Mouse (Mus musculus): ENCODE measurements at regions not wholly inside any gene's neighbourhood (a gene's known extent, or its start where the extent isn't known, plus 50 kb on each side); places are given as distances from the start of the nearest gene placed in this dataset.

- TF ChIP-seq CTCF (IDR thresholded peaks at IDR 0.05; ENCODE audit: control insufficient read depth, insufficient read depth, insufficient read length) (no peak), FOSL1 (IDR thresholded peaks at IDR 0.05; ENCODE audit: insufficient read depth, low read length, poor library complexity, severe bottlenecking) (no peak), MAX (IDR thresholded peaks at IDR 0.05) (no peak), MYOD1 (IDR thresholded peaks at IDR 0.05; ENCODE audit: control insufficient read depth, insufficient read length, low read depth) (no peak)
Observed at GRCm38 (mm10) chr9:41808791-41809190, 315.3 kb downstream of the Sorl1 start.

Measured in C2C12 (cell line).